In genomic region chr11:51967443-51968401, GRCm38 (mm10) we compare ENCODE assay signal across 8 mouse cellular contexts. TPM values are rescaled to one million over a fixed set of nuclear protein-coding genes. Genes with fewer than 3 reads are reported as not detected.
DNase-seq lines count a peak whose midpoint lies in the region; ATAC-seq lines count a peak whose summit lies in the region.

TSS of gene Cdkn2aipnl (plus strand) at chr11:51967661.

- H3K9me3 ChIP-seq in hindbrain, embryonic 11.5 days (ENCODE audit: control insufficient read depth, low read length) = no peaks in the 10 kb centered on the region

- peak; percentile 99 for DNase-seq in MN1 (ENCODE audit: low spot score)
- peak; percentile 94 for DNase-seq in cerebellum, adult 9-10 months
- peak; percentile 74 to 99 for DNase-seq in frontal cortex, adult 2 months (ENCODE audit: extremely low spot score in 1 of 2, low spot score in 1 of 2)
- DNase-seq in hindbrain, embryonic 11.5 days (ENCODE audit: low spot score) = peak; percentile 99
- peak; percentile 98 to 99 for DNase-seq in layer of hippocampus, postnatal 10 days (ENCODE audit: low spot score in 2 of 2)
- DNase-seq in lung, postnatal 10 days = peak; percentile 98
- peak; percentile 97 for DNase-seq in ovary, postnatal 36 days (ENCODE audit: low spot score)
- DNase-seq in thymus, postnatal 25 days = peak; percentile 99

- peaks cover 6% of the 10 kb centered on the region; the same call in 1 of the 2 replicates for H3K36me3 ChIP-seq in hindbrain, embryonic 11.5 days (ENCODE audit: control insufficient read depth, insufficient read depth, low read length)

- peak within 1 kb of the TSS; percentile 53; the same call in 1 of the 2 replicates for H3K27ac ChIP-seq in hindbrain, embryonic 11.5 days (ENCODE audit: low read depth, low read length)

- peak; percentile 90 for ATAC-seq in hindbrain, embryonic 11.5 days (ENCODE audit: low FRiP score)

- H3K4me1 ChIP-seq in hindbrain, embryonic 11.5 days (replicated peaks; ENCODE audit: control insufficient read depth, insufficient read depth, low read length) = no peaks in the 10 kb centered on the region

- H3K4me3 ChIP-seq in hindbrain, embryonic 11.5 days (ENCODE audit: low read depth, low read length) = peak within 1 kb of the TSS; percentile 74

- H3K27me3 ChIP-seq in hindbrain, embryonic 11.5 days (ENCODE audit: control insufficient read depth, insufficient read depth, low read length) = no peaks in the 10 kb centered on the region

- WGBS in hindbrain, embryonic 11.5 days = 3% methylated on average over 62 of the region's 63 CpGs

- peak within 1 kb of the TSS; percentile 87 for H3K9ac ChIP-seq in hindbrain, embryonic 11.5 days (ENCODE audit: low read depth, low read length)

- H3K4me2 ChIP-seq in hindbrain, embryonic 11.5 days (replicated peaks; ENCODE audit: low read depth, low read length) = peak within 1 kb of the TSS; percentile 89

RNA-seq across cellular contexts. Expression of gene Cdkn2aipnl, which starts in this region (rescaled TPM):
- polyA plus RNA-seq in frontal cortex, adult 2 months (2012; rRNA removed) = 30.2 and 33.3 TPM in 2 replicates
- 111 and 134 TPM in 2 replicates for polyA plus RNA-seq in hindbrain, embryonic 11.5 days (2014; fragmentation: Nextera tagmentation; extraction: Ambion mirVana)
- 10 to 100 TPM; 37.4 to 37.8 TPM for total RNA-seq in layer of hippocampus, postnatal 10 days (2021)

Comparison
In these comparisons a context has a peak if more than half of its experiments do, and no peak if none do; other contexts are left out.
1. Peak in every context shown above with its lines: DNase-seq, ATAC-seq, H3K4me3 ChIP-seq and H3K27ac ChIP-seq.